Mouse (Mus musculus): ENCODE data around the gene Rab30.

DNA sequence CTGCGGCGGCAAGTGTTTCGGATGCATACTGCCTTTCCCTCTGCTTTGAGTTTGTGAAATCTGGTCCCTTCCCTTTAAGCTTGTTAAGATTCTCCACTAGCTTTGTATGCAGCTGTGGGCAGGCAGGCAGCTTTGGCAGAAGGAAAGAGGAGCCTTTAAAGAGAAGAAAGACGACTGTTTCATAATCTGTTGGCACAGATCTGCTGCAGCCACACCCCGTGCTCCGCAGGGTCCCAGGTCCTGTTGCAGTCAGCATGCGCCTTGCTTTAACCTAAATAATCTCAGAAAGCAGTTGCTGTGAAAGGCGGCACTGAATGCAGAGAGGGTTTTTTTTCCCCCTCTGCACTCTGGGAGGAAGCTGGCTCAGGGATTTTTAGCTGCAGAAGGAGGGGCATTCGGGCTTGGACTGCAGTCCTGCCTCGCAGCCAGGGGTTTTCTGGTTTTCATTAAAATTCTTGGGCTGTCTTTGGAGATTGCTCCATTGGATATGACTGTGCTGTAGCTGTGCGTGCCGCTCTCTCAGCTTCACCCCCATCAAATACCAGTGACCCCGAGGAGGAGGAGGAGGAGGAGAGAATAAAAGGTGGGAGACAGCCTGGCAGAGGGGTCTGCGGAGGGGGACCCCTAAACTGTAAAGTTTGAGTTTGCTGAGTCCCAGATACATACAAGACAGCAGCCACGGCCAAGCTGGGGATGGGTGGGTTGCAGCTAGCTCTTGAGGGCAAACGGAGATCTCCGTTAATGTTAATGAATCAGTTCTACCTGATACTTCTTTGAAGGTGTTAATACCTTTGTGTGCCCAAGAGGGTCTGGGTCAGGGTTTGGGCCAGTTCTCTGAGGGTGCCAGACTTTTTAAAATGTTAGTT is 35.9 kb downstream of the Rab30 start:
- no peak for TF ChIP-seq CTCF (conservative IDR thresholded peaks at IDR 0.05; ENCODE audit: low read length)
- TF ChIP-seq NANOG (IDR thresholded peaks at IDR 0.05; ENCODE audit: borderline replicate concordance, low read length): no peak
- no peak for TF ChIP-seq POU5F1 (IDR thresholded peaks at IDR 0.05; ENCODE audit: borderline replicate concordance, low read length)

All from E14TG2a.4 (cell line).